Mouse (Mus musculus): ENCODE data around the gene Tent2.
"Not testable (repeated sequence)": the region's sequence is repeated elsewhere in the genome, so short reads cannot be mapped to it uniquely, and the experiment has no call there.

Gene Tent2

GRCm38 (mm10) chr13:93191831-93192645 is at the start of gene Tent2:
Gene Tent2, minus strand, starts transcription at chr13:93192385.
- DNase-seq: peak; percentile 95 to 98

- no peak for DNase-seq
Observed at GRCm38 (mm10) chr13:93241180-93241579, 49.0 kb upstream of the Tent2 start.

GRCm38 (mm10) chr13:93239561-93239960 is 47.4 kb upstream of the Tent2 start:
- DNase-seq: no peak

GRCm38 (mm10) chr13:93239134-93239533 is 46.9 kb upstream of the Tent2 start:
- DNase-seq: no peak

GRCm38 (mm10) chr13:93237677-93238398 is 45.7 kb upstream of the Tent2 start:
- DNase-seq: peak; percentile 24 to 40

- DNase-seq: no peak
Observed at GRCm38 (mm10) chr13:93234267-93235039, 42.3 kb upstream of the Tent2 start.

- no peak for DNase-seq
Observed at GRCm38 (mm10) chr13:93232335-93232734, 40.1 kb upstream of the Tent2 start.

- peak; percentile 32 to 55 for DNase-seq
Observed at GRCm38 (mm10) chr13:93231016-93231415, 38.8 kb upstream of the Tent2 start.

GRCm38 (mm10) chr13:93211741-93212140 is 19.6 kb upstream of the Tent2 start:
- no peak for DNase-seq

- DNase-seq: no peak
Observed at GRCm38 (mm10) chr13:93192646-93193026, 451 bp upstream of the Tent2 start.

GRCm38 (mm10) chr13:93189416-93189815 is 2.8 kb downstream of the Tent2 start:
- no peak for DNase-seq

- DNase-seq: no peak
Observed at GRCm38 (mm10) chr13:93188738-93189137, 3.4 kb downstream of the Tent2 start.

- DNase-seq: not testable (repeated sequence)
Observed at GRCm38 (mm10) chr13:93187792-93188191, 4.4 kb downstream of the Tent2 start.

GRCm38 (mm10) chr13:93180351-93180750 is 11.8 kb downstream of the Tent2 start:
- no peak for DNase-seq

GRCm38 (mm10) chr13:93179522-93179921 is 12.7 kb downstream of the Tent2 start:
- no peak for DNase-seq

GRCm38 (mm10) chr13:93177571-93177970 is 14.6 kb downstream of the Tent2 start:
- DNase-seq: no peak

GRCm38 (mm10) chr13:93163303-93163702 is 28.9 kb downstream of the Tent2 start:
- peak; percentile 9 to 29 for DNase-seq

GRCm38 (mm10) chr13:93162456-93162855 is 29.7 kb downstream of the Tent2 start:
- peak in 1 of 2 experiments; percentile 21 for DNase-seq

GRCm38 (mm10) chr13:93158261-93158660 is 33.9 kb downstream of the Tent2 start:
- DNase-seq: no peak

GRCm38 (mm10) chr13:93153280-93153679 is 38.9 kb downstream of the Tent2 start:
- DNase-seq: no peak

- DNase-seq: peak; percentile 95
Observed at GRCm38 (mm10) chr13:93144336-93145167, 47.6 kb downstream of the Tent2 start, which contains the start of gene Cmya5. Gene Cmya5, minus strand, starts transcription at chr13:93144724.

GRCm38 (mm10) chr13:93143819-93144283 is 48.3 kb downstream of the Tent2 start:
- no peak for DNase-seq
